Mouse (Mus musculus) adrenal gland, adult 18-20 months (tissue): ENCODE measurements around the gene Tmeff1. TPM values are rescaled to one million over a fixed set of nuclear protein-coding genes. Genes with fewer than 3 reads are reported as not detected.

Source experiments
- DNase-seq, 2 experiments: peaks; one replicate each; pipeline ENCODE4 v3.0.0; 2021 to 2022; ENCODE audit warnings: low spot score in 2 of 2
- total RNA-seq, 2 experiments: library from RNA; stranded (reverse); gene quantifications; 1 replicate in 1 of 2; 2 replicates in 1 of 2; pipeline ENCODE4 v1.2.3; 2021

Gene Tmeff1
- total RNA-seq, 2 experiments from 2014 or later, result 9.2 to 12.7 TPM

DNA sequence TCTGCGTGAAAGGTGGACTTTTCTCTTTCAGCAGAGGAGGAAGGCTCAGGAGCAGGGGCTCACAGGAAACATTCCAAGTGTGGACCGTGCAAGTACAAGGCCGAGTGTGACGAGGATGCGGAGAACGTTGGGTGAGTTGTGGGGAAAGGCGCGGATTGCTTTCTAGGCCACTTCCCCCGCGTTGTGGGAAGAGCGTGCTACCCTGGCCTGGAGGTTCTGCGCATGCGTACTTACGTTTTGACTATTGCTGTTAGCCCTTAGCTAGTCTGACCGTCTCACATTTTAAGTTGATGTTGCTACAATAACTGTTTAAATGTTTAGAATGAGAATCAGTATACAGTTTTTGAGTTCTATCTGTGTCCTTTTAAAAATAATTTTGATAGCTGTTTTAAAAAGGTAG lies 32.2 kb downstream of the Tmeff1 start:
- no peak for DNase-seq

DNA sequence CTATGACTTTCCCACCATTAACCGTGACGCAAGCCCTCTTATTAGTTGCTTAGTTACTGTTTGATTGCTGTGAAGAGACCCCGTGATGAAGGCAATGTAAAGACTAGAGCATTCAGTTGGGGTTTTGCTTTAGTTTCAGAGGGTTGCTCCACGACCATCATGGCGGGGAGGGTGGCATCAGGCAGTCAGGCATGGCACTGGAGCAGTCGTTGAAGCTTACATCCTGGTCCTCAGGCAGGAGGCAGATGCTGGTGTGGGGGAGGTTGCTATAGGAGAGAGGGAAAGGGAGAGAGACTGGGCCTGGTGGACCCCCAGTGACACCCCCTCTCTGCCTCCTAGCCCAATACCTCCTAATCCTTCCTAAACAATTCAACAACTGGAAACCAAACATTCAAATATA lies 35.1 kb downstream of the Tmeff1 start:
- no peak for DNase-seq

DNA sequence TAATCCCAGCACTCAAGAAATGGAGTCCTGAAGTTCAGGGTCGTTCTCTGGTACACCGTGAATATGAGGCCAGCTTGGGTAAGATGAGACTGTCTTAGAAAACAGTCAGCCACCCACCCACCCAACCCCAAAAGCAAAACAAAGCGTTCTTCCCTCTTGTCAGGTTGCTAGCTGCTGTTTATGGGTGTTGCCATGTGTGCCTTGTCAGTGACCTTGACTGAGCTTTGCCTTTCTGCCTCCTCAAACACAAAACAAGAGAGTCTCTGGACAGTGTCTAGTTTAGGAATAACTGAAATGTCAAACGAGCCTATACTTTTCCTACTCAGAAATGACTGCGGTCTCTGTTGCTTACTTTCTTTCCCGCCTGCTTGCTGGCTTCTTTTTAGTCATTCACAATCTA lies 37.3 kb downstream of the Tmeff1 start:
- DNase-seq, result no peak

DNA sequence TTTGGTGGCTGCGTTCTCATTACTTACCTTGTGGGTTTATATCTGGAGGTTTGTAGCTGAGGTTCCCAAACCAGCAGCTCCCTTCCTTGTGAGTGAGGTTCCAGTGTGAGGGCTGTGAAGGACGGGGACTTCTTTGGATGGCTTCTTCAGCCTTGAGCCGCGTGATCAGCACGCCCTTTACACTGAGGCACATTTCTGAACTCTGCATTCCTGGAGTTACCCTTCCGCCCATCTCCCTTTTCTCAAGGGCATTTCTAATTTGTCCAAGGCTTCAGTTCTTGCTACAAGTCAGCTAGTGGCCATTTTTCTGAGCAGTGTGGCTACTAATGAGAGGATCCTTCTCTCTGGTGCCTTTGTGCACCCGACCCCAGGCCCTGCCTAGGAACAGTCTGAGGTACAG lies 38.0 kb downstream of the Tmeff1 start:
- no peak for DNase-seq

DNA sequence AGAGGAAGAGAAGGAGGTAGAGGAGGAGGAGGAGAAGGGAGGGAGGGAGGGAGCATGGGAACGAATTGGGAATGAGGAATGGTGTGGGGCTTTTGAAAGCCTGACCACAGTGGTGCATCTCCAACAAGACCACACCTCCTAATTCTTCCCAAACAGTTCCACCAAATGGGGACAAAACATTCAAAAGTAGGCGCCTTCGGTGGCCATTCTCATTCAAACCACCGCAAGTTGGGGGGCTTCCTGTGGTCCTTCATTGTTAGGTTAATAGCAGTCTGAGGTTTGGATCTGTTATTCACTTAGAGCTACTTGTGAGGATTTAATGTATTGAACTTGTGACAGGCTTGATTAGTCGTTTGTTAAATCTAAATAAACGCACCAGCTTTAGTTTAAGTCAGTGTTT lies 40.0 kb downstream of the Tmeff1 start:
- DNase-seq, result no peak

DNA sequence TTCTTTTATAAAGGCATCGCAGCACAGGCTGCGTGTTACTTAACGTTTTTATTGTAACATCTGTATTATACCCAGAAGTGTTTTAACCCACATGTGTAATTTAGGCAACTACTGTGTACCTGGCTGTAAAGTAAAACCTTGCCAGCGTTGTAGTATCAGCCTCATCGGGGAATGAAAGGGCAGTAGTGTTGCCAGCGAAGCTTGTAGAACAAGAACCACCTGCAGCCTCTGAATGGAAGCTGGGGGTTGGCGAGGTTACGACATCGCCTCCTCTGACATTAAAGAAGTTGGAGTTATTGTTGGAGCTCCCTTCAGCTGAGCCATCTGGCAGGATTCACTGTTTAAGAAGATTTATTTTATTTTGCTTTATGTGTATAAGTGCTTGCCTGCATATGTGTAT lies 40.9 kb downstream of the Tmeff1 start:
- DNase-seq, result no peak

DNA sequence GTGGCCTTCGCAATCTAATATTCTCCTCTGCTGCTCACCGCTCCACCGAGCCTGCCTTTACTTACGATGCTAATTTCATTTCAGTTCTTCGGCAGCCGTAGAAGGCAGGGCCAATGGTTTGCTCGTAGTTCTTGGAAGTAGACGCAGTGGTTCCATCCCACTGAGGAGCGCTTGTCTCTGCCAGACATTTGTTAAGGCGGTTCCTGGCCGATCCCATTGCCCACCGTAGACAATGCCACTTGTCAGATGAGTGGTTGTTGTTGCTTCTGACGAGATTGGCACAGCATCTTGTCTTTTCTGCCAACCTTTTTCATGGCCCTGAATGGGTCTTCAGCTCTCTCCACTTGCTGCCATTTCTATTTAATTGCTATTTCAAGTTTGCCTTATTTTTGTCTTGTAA lies 44.5 kb downstream of the Tmeff1 start:
- DNase-seq, result no peak

DNA sequence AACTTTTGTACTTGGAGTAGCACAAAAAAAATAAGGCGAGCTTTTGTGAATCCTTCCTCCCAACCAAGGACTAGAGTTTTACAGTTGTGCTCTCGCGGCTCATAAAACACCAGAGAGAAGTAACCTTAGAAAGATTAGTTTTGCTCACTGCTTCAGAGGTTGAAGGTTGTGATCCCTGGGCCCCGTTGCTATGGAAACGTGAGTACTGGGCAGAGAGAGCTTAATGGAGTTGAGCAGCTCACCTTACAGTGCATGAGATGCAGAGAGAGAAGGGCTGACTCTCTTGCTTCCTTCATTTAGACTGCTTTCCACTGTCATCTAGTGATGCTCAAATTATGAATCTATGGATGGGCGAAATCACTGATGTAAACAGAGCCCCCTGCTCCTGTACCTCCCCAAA lies 48.6 kb downstream of the Tmeff1 start:
- DNase-seq, result no peak

DNA sequence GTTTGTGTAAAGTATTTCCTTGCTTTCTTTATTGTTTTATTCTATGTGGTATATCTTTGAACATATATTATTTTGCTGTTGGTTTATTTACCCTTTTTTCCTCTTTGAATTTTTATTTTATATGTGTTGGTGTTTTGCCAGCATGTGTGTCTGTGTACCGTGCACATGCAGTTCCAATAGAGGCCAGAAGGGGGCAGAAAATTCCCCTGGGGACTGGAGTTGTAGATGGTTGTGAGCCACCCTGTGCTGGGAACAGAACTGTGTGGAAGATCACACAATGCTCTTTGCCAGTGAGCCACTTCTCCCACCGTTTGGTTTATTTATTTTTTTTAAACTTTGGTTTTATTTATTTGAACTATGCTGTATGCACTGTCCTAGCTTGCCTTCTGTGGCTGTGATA lies 49.1 kb downstream of the Tmeff1 start:
- DNase-seq, result no peak

DNA sequence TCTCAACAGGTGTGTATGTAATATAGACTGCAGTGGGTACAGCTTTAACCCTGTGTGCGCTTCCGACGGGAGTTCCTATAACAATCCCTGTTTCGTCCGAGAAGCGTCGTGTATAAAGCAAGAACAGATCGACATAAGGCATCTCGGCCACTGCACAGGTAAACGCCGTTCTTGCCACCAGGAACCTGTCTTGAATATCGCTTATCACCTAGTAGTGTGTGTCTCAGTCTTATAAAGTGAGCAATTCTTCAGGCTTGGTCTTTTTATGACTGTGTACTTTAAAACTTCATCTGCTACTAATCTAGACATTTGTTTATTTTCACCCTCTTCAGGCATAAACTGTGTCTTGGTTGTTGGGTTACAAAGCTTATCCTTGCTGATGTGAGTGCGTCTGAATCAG lies 51.9 kb downstream of the Tmeff1 start:
- no peak for DNase-seq

DNA sequence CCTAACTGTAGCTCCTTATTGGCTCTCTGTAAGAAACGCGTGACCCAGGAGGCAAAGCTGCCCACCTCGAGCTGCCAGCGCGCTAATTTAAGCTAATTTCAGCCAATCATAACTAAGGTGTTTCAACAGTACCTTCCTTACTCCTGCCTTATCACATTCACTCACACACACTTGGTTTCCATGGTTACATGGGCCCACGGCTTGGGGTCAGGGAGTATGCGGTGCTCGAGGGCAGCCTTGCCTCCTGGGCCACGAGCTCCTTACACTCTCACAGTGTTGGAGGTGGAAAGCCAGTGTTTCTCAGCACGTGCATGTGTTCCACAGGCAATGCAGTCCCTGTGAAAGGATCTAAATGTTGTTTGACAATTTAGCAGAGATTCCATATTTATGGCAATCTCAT lies 53.2 kb downstream of the Tmeff1 start:
- DNase-seq, result no peak

DNA sequence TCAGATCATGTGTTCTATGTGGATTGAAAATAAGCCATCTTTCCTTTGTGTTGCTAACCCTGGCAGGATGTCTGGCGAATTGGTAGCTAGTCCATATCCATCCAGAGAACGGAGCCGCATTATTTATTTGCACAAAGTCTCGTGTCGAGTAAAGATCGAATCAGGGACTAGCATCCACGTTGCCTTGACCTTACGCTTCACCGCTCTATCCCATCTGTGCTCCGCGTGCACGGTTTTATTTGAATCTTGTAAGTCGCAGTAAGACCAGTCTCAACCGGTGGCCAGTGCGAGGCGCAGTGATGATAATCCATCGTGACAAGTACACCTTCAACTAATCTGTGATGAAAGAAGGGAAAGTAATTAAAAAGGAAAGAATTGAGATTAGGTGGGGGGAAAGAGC lies 54.5 kb downstream of the Tmeff1 start:
- no peak for DNase-seq

DNA sequence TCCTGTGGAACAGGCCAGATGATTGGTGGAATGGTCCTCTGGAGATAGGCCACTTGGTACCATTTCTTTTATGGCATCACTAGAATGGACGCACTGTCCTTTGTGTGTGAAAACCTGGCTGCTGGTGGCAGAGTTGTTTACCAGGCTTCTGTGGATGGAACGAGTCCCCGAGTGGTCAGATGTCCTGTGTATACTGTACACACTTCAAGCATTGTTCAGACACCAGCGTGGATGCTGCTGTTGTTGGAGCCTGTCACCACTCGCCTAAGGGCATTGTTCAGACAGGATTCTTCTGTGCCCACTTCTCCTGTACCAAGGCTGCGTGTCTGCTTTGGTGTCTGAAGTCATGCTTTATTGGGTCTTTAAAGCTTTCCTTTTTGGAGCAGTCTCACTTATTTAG lies 58.8 kb downstream of the Tmeff1 start:
- no peak for DNase-seq

DNA sequence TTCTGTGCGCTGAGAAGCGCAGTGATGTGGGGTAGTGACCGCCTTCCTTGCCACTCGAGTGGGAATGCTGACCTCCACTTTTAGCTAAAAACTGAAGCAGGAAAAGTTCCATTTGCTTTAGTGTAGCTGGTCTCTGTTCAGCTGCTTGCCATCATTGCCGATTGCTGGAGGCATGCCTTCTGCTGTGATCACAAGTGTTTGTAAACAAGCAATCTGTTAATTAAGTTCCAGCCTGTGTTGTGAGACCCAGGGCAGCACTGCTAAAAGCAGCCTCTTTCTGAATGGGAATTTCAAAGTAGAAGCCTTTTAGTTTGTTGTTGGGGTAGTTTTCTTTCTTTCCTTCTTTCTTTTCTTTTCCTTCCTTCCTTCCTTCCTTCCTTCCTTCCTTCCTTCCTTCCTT lies 61.2 kb downstream of the Tmeff1 start:
- no peak for DNase-seq

DNA sequence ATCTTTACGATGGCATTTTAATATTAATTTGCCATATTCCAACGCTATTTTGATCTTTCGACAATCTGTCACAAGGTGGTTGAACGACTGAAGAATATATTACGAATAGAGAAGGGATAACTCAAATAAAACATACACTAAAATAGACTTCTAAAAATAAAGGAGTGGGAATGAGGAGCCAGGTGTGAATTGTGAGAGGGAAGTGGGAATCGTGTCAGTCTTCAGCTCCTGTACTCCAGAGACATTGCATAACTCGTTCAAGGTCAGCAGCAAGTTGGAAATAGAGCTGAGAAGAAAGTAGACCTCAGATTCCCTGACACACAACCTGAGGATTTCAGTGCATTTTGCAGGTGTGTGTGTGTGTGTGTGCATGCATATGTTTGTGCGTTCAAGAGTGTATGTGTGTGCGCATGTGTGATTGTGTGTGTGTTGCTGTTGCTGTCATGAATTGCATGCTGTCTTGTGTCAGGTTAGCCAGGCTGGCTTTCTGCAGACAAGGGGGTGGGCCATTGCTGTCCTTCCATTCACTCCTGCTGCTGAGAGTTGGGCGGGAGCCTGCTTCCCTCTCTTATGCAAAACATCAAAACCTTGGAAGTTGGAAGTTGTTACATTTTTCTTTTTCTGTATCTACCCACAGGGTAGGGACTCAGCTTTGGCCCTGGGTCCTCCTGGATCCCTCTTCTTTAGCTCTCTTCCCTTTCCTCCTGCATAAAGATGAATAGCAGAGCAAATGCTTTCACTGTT lies 65.8 kb downstream of the Tmeff1 start:
- no peak for DNase-seq

DNA sequence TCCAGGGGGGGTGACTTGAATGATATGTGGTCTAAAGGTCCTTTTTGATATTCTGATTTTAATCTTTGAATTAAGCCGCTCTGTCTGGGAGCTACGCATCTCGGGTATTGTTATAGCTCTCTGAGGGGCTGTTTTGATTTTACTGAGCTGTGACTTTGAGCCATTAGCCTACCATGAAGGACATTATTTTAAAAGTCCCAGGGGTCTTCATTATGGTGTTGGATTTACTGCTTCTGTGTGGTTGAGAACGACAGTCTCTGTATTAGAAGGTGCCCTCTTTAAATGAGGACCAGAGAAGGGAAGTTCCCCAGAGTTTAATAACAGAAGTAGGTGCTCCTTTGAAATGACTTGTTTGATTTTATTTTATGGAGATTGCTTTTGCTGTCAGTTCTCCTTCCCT lies 69.1 kb downstream of the Tmeff1 start:
- DNase-seq, result no peak

DNA sequence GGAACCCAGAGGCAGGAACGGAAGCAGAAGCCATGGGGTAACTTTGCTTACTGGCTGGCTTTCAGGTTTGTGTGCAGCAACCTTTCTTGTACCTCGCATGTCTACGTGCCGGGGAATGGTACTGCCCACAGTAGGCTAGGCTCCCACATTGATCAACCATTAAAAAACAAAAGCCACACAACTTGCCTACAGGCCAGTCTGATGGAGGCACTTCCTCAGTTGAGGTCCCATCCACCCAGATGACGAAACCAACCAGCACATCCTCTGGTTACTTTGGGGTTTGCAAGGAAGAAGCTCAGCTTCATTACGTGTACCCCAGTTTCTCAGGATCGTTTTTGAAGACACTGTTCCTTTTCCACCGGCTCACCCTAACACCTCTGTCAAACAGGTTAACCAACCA lies 71.6 kb downstream of the Tmeff1 start:
- DNase-seq, result no peak

DNA sequence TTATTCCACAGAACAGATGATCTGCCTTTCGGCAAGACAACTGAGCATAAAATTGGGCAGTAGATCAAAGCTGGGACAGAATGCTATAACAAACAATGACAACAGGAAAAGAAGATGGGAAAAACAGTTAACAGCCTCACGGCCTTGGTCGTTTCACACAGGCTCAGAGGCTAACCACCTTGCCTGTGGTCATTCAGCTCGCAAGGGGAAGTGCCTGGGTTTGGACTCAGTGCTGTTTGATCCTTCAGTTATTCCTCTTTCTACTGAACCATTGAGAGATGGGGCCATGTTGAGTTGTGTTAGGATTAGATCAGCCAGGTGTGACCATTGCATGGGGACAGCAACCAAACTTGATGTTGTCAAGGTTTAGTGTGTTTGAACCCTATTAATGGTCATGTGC lies 75.2 kb downstream of the Tmeff1 start:
- DNase-seq, result no peak

DNA sequence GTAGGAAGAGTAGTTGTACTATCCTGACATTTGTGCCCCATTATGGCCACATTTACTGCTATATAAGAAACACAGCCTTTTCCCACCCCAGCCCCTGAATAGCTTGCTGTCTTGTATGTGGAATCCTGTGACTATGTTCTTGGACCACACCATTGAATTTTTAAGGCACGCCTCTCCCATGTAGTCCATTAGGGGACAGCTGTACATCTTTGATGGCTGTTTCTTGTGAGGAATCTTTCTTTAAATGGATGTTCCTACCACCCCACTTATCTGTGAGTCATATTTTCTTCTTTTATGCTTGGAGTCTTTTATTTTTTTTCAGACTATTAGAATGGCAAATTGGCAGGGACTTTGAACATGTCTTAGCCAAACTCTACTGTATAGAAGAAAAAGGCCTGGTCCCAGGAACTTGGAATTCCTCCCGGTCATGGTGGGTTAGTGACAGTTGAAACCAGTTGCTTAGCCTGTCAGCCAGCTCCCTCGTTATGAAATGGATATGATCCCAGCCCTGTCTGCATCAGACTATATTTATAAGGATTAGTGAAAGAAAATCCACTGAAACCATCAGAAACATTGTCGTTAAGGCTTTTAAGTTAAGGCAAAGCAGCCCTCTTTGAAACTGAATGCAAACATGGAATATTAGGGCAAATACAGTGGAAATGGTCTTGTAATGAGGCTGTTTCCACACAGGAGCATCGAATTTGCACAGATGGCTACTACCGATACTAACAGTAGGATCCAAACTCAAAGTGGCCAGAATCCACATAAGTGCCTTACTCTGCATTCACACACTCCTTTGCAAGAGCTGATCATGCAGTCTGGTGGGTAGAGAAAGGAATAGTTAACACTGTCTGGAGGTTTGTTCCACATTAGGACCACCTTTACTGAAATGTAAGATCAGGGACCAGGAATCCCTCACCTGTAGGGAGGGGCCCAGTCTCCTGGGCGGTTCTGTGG lies 75.9 kb downstream of the Tmeff1 start:
- no peak for DNase-seq

DNA sequence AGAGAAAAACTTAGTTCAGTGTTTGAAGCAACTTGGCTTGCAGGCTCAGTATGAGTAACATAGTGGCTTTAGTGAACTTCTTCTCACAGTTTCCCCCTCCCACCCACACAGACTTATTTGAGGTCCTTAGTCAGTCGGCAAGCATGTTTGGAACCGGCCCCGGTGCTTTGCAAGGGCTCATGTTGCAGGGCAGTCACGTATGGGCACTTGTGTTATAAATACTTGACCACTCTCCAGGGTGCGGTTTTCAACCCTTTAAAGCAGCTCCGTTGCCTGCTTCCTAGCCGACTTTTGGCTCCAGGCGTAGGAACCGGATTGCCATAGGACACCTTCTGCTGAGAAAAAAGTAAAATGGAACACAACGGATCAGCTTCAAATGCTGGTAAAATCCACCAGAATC lies 78.3 kb downstream of the Tmeff1 start, which contains the start of gene Cavin4:
Gene Cavin4, plus strand, starts transcription at position 244 of the 400 bp plus-strand sequence.
- no peak for DNase-seq

DNA sequence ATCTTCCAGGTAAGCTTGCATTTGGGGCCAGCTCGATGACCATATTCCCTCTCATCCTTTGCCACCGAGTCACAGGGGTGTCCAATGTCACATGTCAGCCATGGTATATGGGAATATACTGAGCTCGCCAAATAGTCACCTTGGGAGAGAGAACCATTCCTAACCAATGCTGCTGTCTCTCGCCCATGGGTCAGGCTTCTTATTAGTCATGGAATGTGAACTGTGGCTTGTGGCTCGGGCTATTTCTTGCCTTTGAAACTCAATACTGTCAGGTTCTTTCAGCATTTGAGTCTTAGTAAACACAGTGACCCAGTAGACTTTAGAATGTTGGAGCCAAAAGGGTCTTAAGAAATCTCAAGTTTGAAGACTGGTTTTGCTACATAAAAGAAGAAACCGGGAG lies 79.0 kb downstream of the Tmeff1 start:
- no peak for DNase-seq

DNA sequence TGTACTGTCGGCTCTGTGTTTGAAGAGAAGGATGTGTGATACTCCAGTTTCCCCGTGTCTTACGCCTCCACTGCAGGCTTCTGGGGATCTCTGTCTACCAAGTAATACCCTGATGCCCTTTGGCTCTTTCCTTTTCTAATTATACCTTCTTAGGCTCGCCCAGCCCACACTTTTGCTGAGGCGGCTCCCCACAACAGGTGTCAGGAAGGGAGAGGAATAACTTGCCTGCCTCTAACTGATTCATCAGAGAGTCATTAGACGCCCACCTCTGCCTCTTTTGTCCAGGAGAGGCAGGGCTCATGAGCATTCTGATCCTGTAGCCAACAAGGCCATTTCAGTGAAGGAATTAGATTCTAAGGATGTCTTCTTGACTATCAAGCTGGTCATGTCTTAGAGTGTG lies 82.3 kb downstream of the Tmeff1 start:
- no peak for DNase-seq
